Mouse (Mus musculus) ovary, postnatal 36 days (tissue): ENCODE measurements around the gene A930018P22Rik.
"Not testable (repeated sequence)": the region's sequence is repeated elsewhere in the genome, so short reads cannot be mapped to it uniquely, and the experiment has no call there.

Source experiments
- DNase-seq: peaks from one replicate; pipeline ENCODE4 v3.0.0; 2022; ENCODE audit warnings: low spot score, mixed read lengths

The A930018P22Rik gene

GRCm38 (mm10) chr2:104122505-104123378 lies at the start of gene A930018P22Rik:
Gene A930018P22Rik, plus strand, starts transcription at chr2:104122769.
- DNase-seq = peak; percentile 93

GRCm38 (mm10) chr2:104078285-104078684 lies 44.3 kb upstream of the A930018P22Rik start:
- DNase-seq = not testable (repeated sequence)

- not testable (repeated sequence) for DNase-seq
These were observed 41.0 kb upstream of the A930018P22Rik start for GRCm38 (mm10) chr2:104081436-104082050.

- no peak for DNase-seq
These were observed 40.1 kb upstream of the A930018P22Rik start for GRCm38 (mm10) chr2:104082474-104082873.

- not testable (repeated sequence) for DNase-seq
These were observed 38.5 kb upstream of the A930018P22Rik start for GRCm38 (mm10) chr2:104084027-104084426.

GRCm38 (mm10) chr2:104087562-104087961 lies 35.0 kb upstream of the A930018P22Rik start:
- DNase-seq = not testable (repeated sequence)

- no peak for DNase-seq
These were observed 29.3 kb upstream of the A930018P22Rik start for GRCm38 (mm10) chr2:104093305-104093704.

GRCm38 (mm10) chr2:104095741-104096213 lies 26.8 kb upstream of the A930018P22Rik start, which contains the start of gene Cd59a:
Gene Cd59a, plus strand, starts transcription at chr2:104095801.
- peak; percentile 76 for DNase-seq

- DNase-seq = no peak
These were observed 26.3 kb upstream of the A930018P22Rik start for GRCm38 (mm10) chr2:104096256-104096655.

GRCm38 (mm10) chr2:104096796-104097195 lies 25.8 kb upstream of the A930018P22Rik start:
- not testable (repeated sequence) for DNase-seq

- not testable (repeated sequence) for DNase-seq
These were observed 25.2 kb upstream of the A930018P22Rik start for GRCm38 (mm10) chr2:104097396-104097795.

- DNase-seq = no peak
These were observed 23.9 kb upstream of the A930018P22Rik start for GRCm38 (mm10) chr2:104098529-104099230.

GRCm38 (mm10) chr2:104099231-104099585 lies 23.4 kb upstream of the A930018P22Rik start:
- DNase-seq = no peak

- DNase-seq = no peak
These were observed 22.6 kb upstream of the A930018P22Rik start for GRCm38 (mm10) chr2:104099946-104100345.

- no peak for DNase-seq
These were observed 17.8 kb upstream of the A930018P22Rik start for GRCm38 (mm10) chr2:104104800-104105199.

- DNase-seq = not testable (repeated sequence)
These were observed 13.5 kb upstream of the A930018P22Rik start for GRCm38 (mm10) chr2:104109021-104109420.

- no peak for DNase-seq
These were observed 13.0 kb upstream of the A930018P22Rik start for GRCm38 (mm10) chr2:104109528-104109927.

GRCm38 (mm10) chr2:104110031-104110430 lies 12.5 kb upstream of the A930018P22Rik start:
- no peak for DNase-seq

- DNase-seq = not testable (repeated sequence)
These were observed 11.3 kb upstream of the A930018P22Rik start for GRCm38 (mm10) chr2:104111170-104111797.

GRCm38 (mm10) chr2:104113563-104113962 lies 9.0 kb upstream of the A930018P22Rik start:
- not testable (repeated sequence) for DNase-seq

- no peak for DNase-seq
These were observed 7.7 kb upstream of the A930018P22Rik start for GRCm38 (mm10) chr2:104114898-104115297.

GRCm38 (mm10) chr2:104117173-104117572 lies 5.4 kb upstream of the A930018P22Rik start:
- DNase-seq = not testable (repeated sequence)
